Mouse (Mus musculus) thymus, postnatal 25 days (tissue): ENCODE data around the gene Cox17.
A peak's percentile ranks its signal among the peaks of the same experiment; 100 is the strongest.

ENCODE experiments used
- DNase-seq: peaks from one replicate; pipeline ENCODE4 v3.0.0; 2022

The Cox17 gene

DNA sequence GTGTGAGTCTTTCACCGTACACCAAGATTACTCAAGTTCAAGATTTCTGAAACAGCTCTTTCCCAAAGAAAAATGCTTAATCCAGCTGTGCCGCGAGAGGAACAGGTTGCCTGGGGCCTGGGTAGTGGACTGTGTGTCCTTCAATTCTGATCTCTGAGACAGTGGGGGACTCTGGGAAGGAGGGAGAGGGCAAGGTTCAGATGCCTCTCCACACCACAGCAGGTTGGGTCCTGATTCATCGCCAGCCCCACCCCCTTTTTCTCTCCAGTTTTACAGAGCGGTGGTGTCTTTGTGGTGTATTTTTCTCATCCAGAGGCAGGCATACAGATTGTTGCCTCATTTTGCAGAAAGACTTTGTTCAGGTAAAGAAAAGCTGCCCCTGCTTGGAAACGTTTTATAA is 51.5 kb downstream of the Cox17 start:
- no peak for DNase-seq

DNA sequence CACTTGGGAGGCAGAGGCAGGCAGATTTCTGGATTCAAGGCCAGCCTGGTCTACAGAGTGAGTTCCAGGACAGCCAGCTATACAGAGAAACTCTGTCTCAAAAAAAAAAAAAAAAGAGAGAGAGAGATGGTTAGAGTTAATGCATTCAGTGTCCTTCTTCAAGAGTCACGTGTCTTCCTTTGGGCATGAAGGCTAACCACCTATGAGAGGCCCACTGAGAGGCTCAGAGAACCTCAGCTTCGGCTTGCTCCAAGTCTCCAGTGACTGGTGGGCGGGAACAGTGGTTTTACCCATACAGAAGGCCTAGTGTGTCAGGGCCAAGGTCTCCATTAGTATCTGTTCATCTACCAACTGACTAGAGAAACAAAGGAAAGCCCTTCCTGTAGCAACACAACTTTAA is 52.3 kb downstream of the Cox17 start:
- no peak for DNase-seq

DNA sequence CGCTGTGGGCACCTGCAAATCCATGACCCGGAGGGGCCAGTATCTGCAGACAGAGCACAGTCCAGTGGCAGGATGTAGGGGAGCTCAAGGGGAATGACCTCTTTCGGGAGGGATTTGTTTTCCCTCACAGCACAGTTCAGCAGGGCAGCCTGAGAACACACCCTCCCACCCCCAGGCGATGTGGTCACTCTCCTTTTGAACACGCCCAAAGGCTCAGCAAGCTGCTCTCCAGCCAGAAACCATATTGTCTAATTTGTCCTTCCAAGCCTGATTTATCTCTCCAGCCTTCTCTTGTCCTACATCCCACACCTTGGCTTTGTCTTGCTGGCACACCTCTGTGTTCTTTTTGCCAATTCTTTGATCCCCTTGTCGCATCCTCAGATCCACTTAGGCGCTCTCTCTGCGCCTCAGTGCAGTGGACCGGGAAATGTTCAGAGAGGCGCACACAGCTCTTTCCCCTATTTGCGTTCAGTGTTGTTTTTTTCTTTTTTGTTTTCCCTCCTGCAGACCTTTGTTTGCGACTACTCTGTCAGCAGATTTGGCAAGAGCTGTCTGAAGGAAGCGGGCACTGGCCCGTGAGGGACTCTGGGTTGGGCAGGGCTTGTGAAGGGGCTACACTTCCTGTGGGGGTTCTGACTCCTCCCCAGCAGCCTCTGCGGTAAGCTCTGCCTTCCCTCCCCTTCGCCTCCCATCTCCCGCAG is 52.9 kb downstream of the Cox17 start:
- DNase-seq, result peak; percentile 65

DNA sequence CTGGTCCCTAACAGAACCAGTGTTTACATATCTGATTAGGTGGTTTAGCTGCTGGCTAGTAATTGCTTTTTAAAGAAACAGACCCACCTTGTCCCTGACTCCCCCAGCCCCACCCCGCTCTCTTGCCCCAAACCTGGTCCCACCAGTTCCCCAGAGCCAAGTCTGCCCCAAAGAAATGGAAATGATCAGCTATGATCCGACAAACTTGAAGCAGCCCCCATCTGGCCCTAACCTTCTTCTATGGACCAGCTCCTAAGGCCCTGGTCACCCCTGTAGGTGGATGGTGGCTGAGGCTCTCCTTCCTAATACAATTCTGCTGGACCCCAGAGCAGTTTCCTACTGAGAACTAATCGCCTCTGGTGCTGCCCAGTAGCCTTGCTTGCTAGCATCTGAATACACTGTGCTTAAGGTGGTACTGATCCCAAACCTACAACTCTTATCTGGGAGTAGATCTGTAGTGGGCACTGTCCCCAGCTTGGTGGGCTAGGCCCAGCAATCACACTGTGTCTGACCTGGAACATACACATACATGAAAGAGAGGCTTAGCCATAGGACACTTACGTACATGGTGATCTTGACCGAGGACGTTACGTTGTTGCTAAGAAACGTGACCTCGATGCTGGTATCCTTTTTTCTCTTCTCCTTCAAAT is 53.6 kb downstream of the Cox17 start:
- no peak for DNase-seq

DNA sequence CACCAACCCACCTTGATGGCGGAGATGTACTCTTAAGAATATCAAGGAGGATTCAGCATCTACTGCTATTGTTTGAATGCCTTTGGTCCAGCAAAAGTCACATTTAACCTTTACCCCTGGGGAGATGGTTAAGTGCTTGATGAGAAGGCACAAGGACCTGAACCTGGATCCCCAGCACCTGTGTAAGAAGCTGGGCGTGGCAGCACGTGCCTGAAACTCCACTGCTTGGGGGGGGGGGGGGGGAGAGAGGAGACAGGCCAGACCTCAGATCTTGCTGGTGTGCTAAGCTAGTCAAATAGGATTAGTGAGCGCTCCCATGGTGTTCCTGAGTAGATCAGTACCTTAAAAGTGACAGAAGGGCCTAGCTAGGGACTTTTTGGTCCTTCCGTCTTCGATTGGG is 54.7 kb downstream of the Cox17 start:
- no peak for DNase-seq
